Mouse (Mus musculus) spleen, adult 2 months (tissue): Measurements from ENCODE around the gene Phf6.

Source experiments
- CTCF ChIP-seq: fragments of 200-500 bp; IDR thresholded peaks from 2 replicates; pipeline ENCODE4 v1.5.1; 2011; ENCODE audit warnings: mild to moderate bottlenecking, inconsistent platforms; ENCODE audit not compliant: insufficient read depth, insufficient read length, insufficient replicate concordance; ENCODE audit errors: extremely low read depth
- POLR2A ChIP-seq: fragments of 200-500 bp; IDR thresholded peaks from 2 replicates; pipeline ENCODE4 v1.6.1; 2011; ENCODE audit warnings: low read depth, low read length, inconsistent platforms

DNA sequence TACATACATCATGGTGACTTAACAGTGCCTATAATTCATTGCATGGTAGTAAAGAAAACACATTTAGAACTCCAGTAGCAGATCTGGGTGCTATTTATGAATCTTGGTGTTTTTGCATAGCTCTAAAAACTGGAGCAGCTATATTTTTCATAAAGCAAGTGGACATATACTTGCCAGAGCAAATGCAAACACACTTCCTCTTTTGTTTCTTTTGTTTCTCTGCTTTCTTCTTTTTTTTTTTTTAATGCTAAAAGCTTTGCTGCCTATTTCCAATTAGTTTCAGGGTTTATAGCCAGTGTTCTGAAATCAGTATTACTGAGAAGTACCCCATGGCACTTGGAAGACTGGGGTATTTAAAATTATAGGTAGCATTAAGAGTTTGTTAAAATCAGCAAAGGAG, 2.6 kb downstream of the Phf6 start:
- no peak for TF ChIP-seq CTCF
- TF ChIP-seq POLR2A: no peak
